Mouse (Mus musculus) bone marrow macrophage, adult 2 months (primary cell): ENCODE measurements around the gene Eif2a. TPM values are rescaled to one million over a fixed set of nuclear protein-coding genes. Genes with fewer than 3 reads are reported as not detected.
"Not testable (repeated sequence)": the region's sequence is repeated elsewhere in the genome, so short reads cannot be mapped to it uniquely, and the experiment has no call there.

Experiments used
- H3K27ac ChIP-seq: 2 replicates; pipeline ENCODE4 v1.5.1; 2012; ENCODE audit warnings: low read depth, low read length; ENCODE audit not compliant: insufficient read depth
- H3K4me1 ChIP-seq: 2 replicates; pipeline ENCODE4 v1.6.1; 2012; ENCODE audit warnings: low read length; ENCODE audit not compliant: control insufficient read depth, insufficient read depth
- H3K4me3 ChIP-seq: 2 replicates; pipeline ENCODE4 v1.5.1; 2012; ENCODE audit warnings: mild to moderate bottlenecking, low read length, moderate library complexity; ENCODE audit not compliant: insufficient read depth
- CTCF ChIP-seq: IDR thresholded peaks from 2 replicates; pipeline ENCODE4 v1.5.1; 2012; ENCODE audit warnings: low read depth, mild to moderate bottlenecking, low read length, moderate library complexity
- POLR2A ChIP-seq: IDR thresholded peaks from 2 replicates; pipeline ENCODE4 v1.6.1; 2012; ENCODE audit warnings: mild to moderate bottlenecking, low read depth, low read length, borderline replicate concordance
- polyA plus RNA-seq: library from polyadenylated mRNA; stranded (reverse); fragments of >200 nt; gene quantifications from 2 replicates; pipeline ENCODE4 v1.2.4, GENCODE M21; 2012; ENCODE audit not compliant: missing spikeins, insufficient read depth, insufficient read length

Eif2a gene
- polyA plus RNA-seq, 1 experiment, result 111 TPM

GRCm38 (mm10) chr3:58561437-58561836 is 35.8 kb downstream of the Eif2a start:
- no peak for TF ChIP-seq POLR2A
- no peak for TF ChIP-seq CTCF
- Histone ChIP-seq H3K4me1 (peaks cover 11% of the 10 kb centered on the region), H3K4me3 (no peak overlapping the region), H3K27ac (no peak overlapping the region)

GRCm38 (mm10) chr3:58570821-58571220 is 45.2 kb downstream of the Eif2a start:
- TF ChIP-seq POLR2A (no peak), CTCF (no peak)
- Histone ChIP-seq H3K4me1 (no peaks in the 10 kb centered on the region), H3K4me3 (no peak overlapping the region), H3K27ac (no peak overlapping the region)

GRCm38 (mm10) chr3:58576137-58577066 is 50.8 kb downstream of the Eif2a start, which contains the start of gene Selenot:
TSS of gene Selenot (plus strand) at chr3:58576636.
- TF ChIP-seq CTCF, result no peak
- TF ChIP-seq POLR2A, result peak; percentile 96
- peak within 1 kb of the TSS; percentile 91 for H3K27ac ChIP-seq
- peak within 1 kb of the TSS; percentile 92 for H3K4me3 ChIP-seq
- peaks cover 4% of the 10 kb centered on the region for H3K4me1 ChIP-seq

GRCm38 (mm10) chr3:58577067-58577503 is 51.5 kb downstream of the Eif2a start:
- TF ChIP-seq POLR2A (no peak), CTCF (no peak)
- peak overlapping the region; percentile 91 for H3K27ac ChIP-seq
- peaks cover 7% of the 10 kb centered on the region for H3K4me1 ChIP-seq
- H3K4me3 ChIP-seq, result peak overlapping the region; percentile 92

- H3K27ac ChIP-seq, result no peak overlapping the region
- TF ChIP-seq CTCF, result no peak
- TF ChIP-seq POLR2A, result no peak
- H3K4me1 ChIP-seq, result peaks cover 12% of the 10 kb centered on the region
- peak overlapping the region; percentile 92 for H3K4me3 ChIP-seq
Measured at GRCm38 (mm10) chr3:58577506-58578050, 52.0 kb downstream of the Eif2a start.

- Histone ChIP-seq H3K4me1 (peaks cover 25% of the 10 kb centered on the region), H3K4me3 (no peak overlapping the region), H3K27ac (no peak overlapping the region)
- TF ChIP-seq CTCF (no peak), POLR2A (no peak)
Measured at GRCm38 (mm10) chr3:58581530-58581929, 55.9 kb downstream of the Eif2a start.

- Histone ChIP-seq H3K4me3 (no peak overlapping the region), H3K27ac (no peak overlapping the region), H3K4me1 (peaks cover 25% of the 10 kb centered on the region)
- TF ChIP-seq POLR2A (no peak), CTCF (no peak)
Measured at GRCm38 (mm10) chr3:58582297-58582696, 56.7 kb downstream of the Eif2a start.

GRCm38 (mm10) chr3:58582788-58583426 is 57.3 kb downstream of the Eif2a start:
- peak overlapping the region; percentile 38; the same call in 1 of the 2 replicates for H3K27ac ChIP-seq
- H3K4me1 ChIP-seq, result peaks cover 25% of the 10 kb centered on the region
- TF ChIP-seq CTCF, result no peak
- no peak for TF ChIP-seq POLR2A
- no peak overlapping the region for H3K4me3 ChIP-seq

GRCm38 (mm10) chr3:58590544-58590943 is 64.9 kb downstream of the Eif2a start:
- not testable (repeated sequence) for H3K4me3 ChIP-seq, H3K27ac ChIP-seq, H3K4me1 ChIP-seq

GRCm38 (mm10) chr3:58592666-58593065 is 67.0 kb downstream of the Eif2a start:
- not testable (repeated sequence) for H3K4me3 ChIP-seq, H3K4me1 ChIP-seq, H3K27ac ChIP-seq
